Mouse (Mus musculus) liver, embryonic 14.5 days (tissue): ENCODE results near the gene Syne4.

Experiments used
- CTCF ChIP-seq: IDR thresholded peaks from 2 replicates; pipeline ENCODE4 v1.5.1; 2016; ENCODE audit warnings: antibody characterized with exemption, low read depth, control low read depth
- EP300 ChIP-seq: IDR thresholded peaks from 2 replicates; pipeline ENCODE4 v1.6.1; 2016; ENCODE audit warnings: antibody characterized with exemption, low read depth

DNA sequence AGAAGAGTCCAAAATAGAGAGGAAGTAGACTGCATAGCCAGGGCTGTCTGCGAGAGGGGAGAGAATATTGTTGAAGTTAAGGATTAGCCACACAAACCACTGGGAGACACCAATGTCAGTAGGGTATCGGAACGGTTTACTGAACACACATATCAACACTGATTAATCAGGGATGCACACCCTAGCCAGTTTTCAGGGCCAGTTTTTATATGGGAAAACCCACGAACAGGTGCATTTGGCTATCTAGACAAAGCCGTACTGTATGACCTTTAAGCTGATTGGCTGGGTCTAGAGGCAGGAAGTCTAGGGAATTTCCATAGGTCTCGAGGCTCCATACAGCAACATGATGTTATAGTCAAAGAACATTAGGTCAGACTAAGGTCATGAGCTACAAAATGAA is 8.3 kb downstream of the Syne4 start:
- TF ChIP-seq CTCF (no peak), EP300 (no peak)
